In genomic region chr12:86007377-86007776, GRCm38 (mm10) we compare ENCODE assay signal across 14 mouse cellular contexts.
A peak's percentile ranks its signal among the peaks of the same experiment; 100 is the strongest.
DNase-seq lines count a peak whose midpoint lies in the region; ATAC-seq and TF ChIP-seq lines count a peak whose summit lies in the region.
"Had no signal": no experiment of that assay in that cellular context is flagged by ENCODE, and none has a peak within 500 bp of the region (broad histone marks: within the 10 kb centered on the region; RNA-seq: fewer than 3 reads in every experiment).

No protein-coding gene starts in this region.

- H3K9ac ChIP-seq in embryonic facial prominence, embryonic 13.5 days = no peak overlapping the region
- no peak overlapping the region for H3K9ac ChIP-seq in intestine, embryonic 14.5 days (ENCODE audit: low read length)
- H3K9ac ChIP-seq in intestine, postnatal 0 days (ENCODE audit: low read depth, low read length) = no peak overlapping the region
- no peak overlapping the region for H3K9ac ChIP-seq in limb, embryonic 15.5 days
- H3K9ac ChIP-seq: hindbrain, embryonic 12.5 days; neural tube, embryonic 12.5 days had no signal

- H3K27ac ChIP-seq in embryonic facial prominence, embryonic 13.5 days = peak overlapping the region; percentile 39; the same call in 1 of the 2 replicates
- H3K27ac ChIP-seq in embryonic facial prominence, embryonic 10.5 days (replicated peaks) = no peak overlapping the region
- H3K27ac ChIP-seq in intestine, embryonic 14.5 days (ENCODE audit: low read depth) = peak overlapping the region; percentile 1; the same call in 1 of the 2 replicates
- H3K27ac ChIP-seq in intestine, postnatal 0 days (ENCODE audit: low read depth, low read length) = no peak overlapping the region
- peak overlapping the region; percentile 33; the same call in 1 of the 2 replicates for H3K27ac ChIP-seq in limb, embryonic 15.5 days
- H3K27ac ChIP-seq: hindbrain, embryonic 12.5 days; neural tube, embryonic 12.5 days had no signal

- no peaks in the 10 kb centered on the region for H3K36me3 ChIP-seq in embryonic facial prominence, embryonic 13.5 days
- no peaks in the 10 kb centered on the region for H3K36me3 ChIP-seq in embryonic facial prominence, embryonic 10.5 days (replicated peaks)
- no peaks in the 10 kb centered on the region for H3K36me3 ChIP-seq in intestine, embryonic 14.5 days (ENCODE audit: control insufficient read depth, insufficient read depth, low read length)
- H3K36me3 ChIP-seq in intestine, postnatal 0 days (ENCODE audit: control insufficient read depth, insufficient read depth) = no peaks in the 10 kb centered on the region
- no peaks in the 10 kb centered on the region for H3K36me3 ChIP-seq in limb, embryonic 15.5 days
- H3K36me3 ChIP-seq: hindbrain, embryonic 12.5 days; neural tube, embryonic 12.5 days had no signal

- peaks cover 48% of the 10 kb centered on the region for H3K4me1 ChIP-seq in embryonic facial prominence, embryonic 13.5 days
- H3K4me1 ChIP-seq in embryonic facial prominence, embryonic 10.5 days = peaks cover 10% of the 10 kb centered on the region
- peaks cover 11% of the 10 kb centered on the region; the same call in 1 of the 2 replicates for H3K4me1 ChIP-seq in intestine, embryonic 14.5 days (replicated peaks; ENCODE audit: control insufficient read depth, insufficient read depth, low read length)
- H3K4me1 ChIP-seq in intestine, postnatal 0 days (replicated peaks; ENCODE audit: control insufficient read depth, insufficient read depth, low read length) = no peaks in the 10 kb centered on the region
- H3K4me1 ChIP-seq in limb, embryonic 15.5 days = peaks cover 21% of the 10 kb centered on the region
- H3K4me1 ChIP-seq: hindbrain, embryonic 12.5 days had no signal

- TF ChIP-seq CTCF in intestine, postnatal 0 days (IDR thresholded peaks at IDR 0.05; ENCODE audit: low read depth) = no peak

- no peak overlapping the region for H3K4me2 ChIP-seq in embryonic facial prominence, embryonic 13.5 days
- no peak overlapping the region for H3K4me2 ChIP-seq in intestine, embryonic 14.5 days (ENCODE audit: low read length)
- H3K4me2 ChIP-seq in intestine, postnatal 0 days (replicated peaks; ENCODE audit: low read depth) = no peak overlapping the region
- H3K4me2 ChIP-seq in limb, embryonic 15.5 days = no peak overlapping the region
- H3K4me2 ChIP-seq: hindbrain, embryonic 12.5 days; neural tube, embryonic 12.5 days had no signal

- no peak overlapping the region for H3K4me3 ChIP-seq in embryonic facial prominence, embryonic 13.5 days
- no peak overlapping the region for H3K4me3 ChIP-seq in embryonic facial prominence, embryonic 10.5 days
- H3K4me3 ChIP-seq in intestine, embryonic 14.5 days (ENCODE audit: low read depth, low read length) = no peak overlapping the region
- H3K4me3 ChIP-seq in intestine, postnatal 0 days (ENCODE audit: low read depth, low read length) = no peak overlapping the region
- H3K4me3 ChIP-seq in limb, embryonic 15.5 days = no peak overlapping the region
- H3K4me3 ChIP-seq: hindbrain, embryonic 12.5 days; neural tube, embryonic 12.5 days had no signal

- no peak for ATAC-seq in embryonic facial prominence, embryonic 13.5 days (ENCODE audit: insufficient number of reproducible peaks, insufficient read depth, low FRiP score, low TSS enrichment, low read depth)
- no peak for ATAC-seq in intestine, embryonic 14.5 days (replicated peaks; ENCODE audit: low FRiP score, low TSS enrichment, low read depth)
- ATAC-seq in intestine, postnatal 0 days = no peak
- ATAC-seq in limb, embryonic 15.5 days (ENCODE audit: insufficient number of reproducible peaks, low FRiP score, low TSS enrichment, low read depth) = no peak

- no peaks in the 10 kb centered on the region for H3K9me3 ChIP-seq in embryonic facial prominence, embryonic 13.5 days
- H3K9me3 ChIP-seq in embryonic facial prominence, embryonic 10.5 days = no peaks in the 10 kb centered on the region
- no peaks in the 10 kb centered on the region for H3K9me3 ChIP-seq in intestine, embryonic 14.5 days (ENCODE audit: control insufficient read depth, low read length)
- no peaks in the 10 kb centered on the region for H3K9me3 ChIP-seq in intestine, postnatal 0 days (ENCODE audit: control insufficient read depth)
- H3K9me3 ChIP-seq in limb, embryonic 15.5 days = no peaks in the 10 kb centered on the region
- H3K9me3 ChIP-seq: hindbrain, embryonic 12.5 days; neural tube, embryonic 12.5 days had no signal

- no peaks in the 10 kb centered on the region for H3K27me3 ChIP-seq in embryonic facial prominence, embryonic 13.5 days
- H3K27me3 ChIP-seq in embryonic facial prominence, embryonic 10.5 days (replicated peaks; ENCODE audit: low read depth, poor library complexity, severe bottlenecking) = no peaks in the 10 kb centered on the region
- H3K27me3 ChIP-seq in intestine, embryonic 14.5 days (replicated peaks; ENCODE audit: control insufficient read depth, insufficient read depth, low read length) = no peaks in the 10 kb centered on the region
- H3K27me3 ChIP-seq in intestine, postnatal 0 days (replicated peaks; ENCODE audit: control insufficient read depth, insufficient read depth, low read length) = no peaks in the 10 kb centered on the region
- no peaks in the 10 kb centered on the region for H3K27me3 ChIP-seq in limb, embryonic 15.5 days
- H3K27me3 ChIP-seq: hindbrain, embryonic 12.5 days; neural tube, embryonic 12.5 days had no signal

- no peak for DNase-seq in embryonic facial prominence, embryonic 10.5 days (ENCODE audit: low spot score)
- DNase-seq in intestine, embryonic 14.5 days (ENCODE audit: low spot score) = no peak
- DNase-seq in brain, adult 2 months (ENCODE audit: low read depth, low spot score) = peak; percentile 67
- no peak for DNase-seq in adrenal gland, postnatal 10 days
- no peak for DNase-seq in adrenal gland, adult (ENCODE audit: inconsistent age in 2 of 2, low spot score in 1 of 2)
- DNase-seq: cerebellum, adult 11 months; gastrocnemius, postnatal 14 days; kidney, adult 8-10 months; midbrain, embryonic 14.5 days had no signal

- 69% methylated on average over 3 of the region's 3 CpGs for WGBS in embryonic facial prominence, embryonic 13.5 days
- WGBS in embryonic facial prominence, embryonic 10.5 days = 80% methylated on average over 3 of the region's 3 CpGs
- 47% methylated on average over 3 of the region's 3 CpGs for WGBS in intestine, embryonic 14.5 days
- WGBS in intestine, postnatal 0 days = 57% methylated on average over 3 of the region's 3 CpGs
- 57% methylated on average over 3 of the region's 3 CpGs for WGBS in limb, embryonic 15.5 days

Comparison
In these comparisons a context has a peak if more than half of its experiments do, and no peak if none do; other contexts are left out.
1. H3K27ac ChIP-seq: peak in embryonic facial prominence, embryonic 13.5 days (single experiment), intestine, embryonic 14.5 days (single experiment) and limb, embryonic 15.5 days (single experiment); none in embryonic facial prominence, embryonic 10.5 days (single experiment) and intestine, postnatal 0 days (single experiment).